Mouse (Mus musculus) left cerebral cortex, adult 8-10 months (tissue): ENCODE measurements around the gene Gnai3. TPM values are rescaled to one million over a fixed set of nuclear protein-coding genes. Genes with fewer than 3 reads are reported as not detected.
A peak's percentile ranks its signal among the peaks of the same experiment; 100 is the strongest.

Experiments used
- DNase-seq, 2 experiments: peaks; one replicate each; pipeline ENCODE4 v3.0.0; 2022; ENCODE audit warnings: low spot score in 2 of 2
- total RNA-seq, 4 experiments: library from RNA; stranded (reverse); gene quantifications; 2 replicates each; pipeline ENCODE4 v1.2.4; 2022

Gnai3 gene
- total RNA-seq, 4 experiments from 2014 or later, result 25.0 to 28.1 (median 25.9) TPM

- DNase-seq, result no peak
Measured at GRCm38 (mm10) chr3:108112666-108113065, 33.3 kb downstream of the Gnai3 start.

- no peak for DNase-seq
Measured at GRCm38 (mm10) chr3:108112246-108112645, 33.7 kb downstream of the Gnai3 start.

GRCm38 (mm10) chr3:108111320-108111719 is 34.6 kb downstream of the Gnai3 start:
- DNase-seq, result no peak

- DNase-seq, result no peak
Measured at GRCm38 (mm10) chr3:108105281-108105680, 40.7 kb downstream of the Gnai3 start.

GRCm38 (mm10) chr3:108102075-108102474 is 43.9 kb downstream of the Gnai3 start:
- DNase-seq, result no peak

GRCm38 (mm10) chr3:108101594-108101993 is 44.4 kb downstream of the Gnai3 start:
- no peak for DNase-seq

GRCm38 (mm10) chr3:108098316-108098715 is 47.6 kb downstream of the Gnai3 start:
- DNase-seq, result no peak

GRCm38 (mm10) chr3:108097656-108098055 is 48.3 kb downstream of the Gnai3 start:
- DNase-seq, result no peak

- no peak for DNase-seq
Measured at GRCm38 (mm10) chr3:108096726-108097125, 49.2 kb downstream of the Gnai3 start.

GRCm38 (mm10) chr3:108096226-108096625 is 49.7 kb downstream of the Gnai3 start:
- DNase-seq, result no peak

GRCm38 (mm10) chr3:108094976-108095760 is 50.8 kb downstream of the Gnai3 start:
- no peak for DNase-seq

- no peak for DNase-seq
Measured at GRCm38 (mm10) chr3:108094146-108094545, 51.8 kb downstream of the Gnai3 start.

GRCm38 (mm10) chr3:108093306-108093705 is 52.6 kb downstream of the Gnai3 start:
- DNase-seq, result no peak

GRCm38 (mm10) chr3:108092536-108093115 is 53.3 kb downstream of the Gnai3 start, which contains the start of gene Gnat2:
Gnat2 (plus strand) TSS chr3:108092789.
- no peak for DNase-seq

- no peak for DNase-seq
Measured at GRCm38 (mm10) chr3:108092030-108092429, 53.9 kb downstream of the Gnai3 start.

- DNase-seq, result no peak
Measured at GRCm38 (mm10) chr3:108090561-108090960, 55.4 kb downstream of the Gnai3 start.

GRCm38 (mm10) chr3:108089916-108090315 is 56.0 kb downstream of the Gnai3 start:
- no peak for DNase-seq

GRCm38 (mm10) chr3:108088842-108089380 is 57.0 kb downstream of the Gnai3 start:
- no peak for DNase-seq

GRCm38 (mm10) chr3:108087329-108087728 is 58.6 kb downstream of the Gnai3 start:
- DNase-seq, result no peak

- DNase-seq, result no peak
Measured at GRCm38 (mm10) chr3:108086470-108086979, 59.4 kb downstream of the Gnai3 start, which contains the start of gene Ampd2. Ampd2 (minus strand) TSS chr3:108086651.

- peak in 1 of 2 experiments; percentile 58 for DNase-seq
Measured at GRCm38 (mm10) chr3:108085721-108086469, 60.1 kb downstream of the Gnai3 start.
